Comparison of ENCODE assay signal across 8 mouse cellular contexts in genomic region chr1:154032669-154033099, GRCm38 (mm10).
DNase-seq lines count a peak whose midpoint lies in the region; ATAC-seq and TF ChIP-seq lines count a peak whose summit lies in the region.

No protein-coding gene starts in this region.

- no peaks in the 10 kb centered on the region for H3K36me3 ChIP-seq in forebrain, embryonic 15.5 days
- H3K36me3 ChIP-seq in liver, postnatal 0 days (replicated peaks; ENCODE audit: insufficient read depth, low read length) = no peaks in the 10 kb centered on the region

- peak; percentile 88 for TF ChIP-seq EP300 in liver, postnatal 0 days (IDR thresholded peaks at IDR 0.05; ENCODE audit: low read depth)

- H3K9ac ChIP-seq in forebrain, embryonic 15.5 days (replicated peaks) = no peak overlapping the region
- no peak overlapping the region for H3K9ac ChIP-seq in liver, postnatal 0 days (replicated peaks)

- no peaks in the 10 kb centered on the region for H3K4me1 ChIP-seq in forebrain, embryonic 15.5 days
- peaks cover 38% of the 10 kb centered on the region for H3K4me1 ChIP-seq in liver, postnatal 0 days (ENCODE audit: insufficient read depth)

- no peak overlapping the region for H3K27ac ChIP-seq in forebrain, embryonic 15.5 days (replicated peaks)
- peak overlapping the region; percentile 97 for H3K27ac ChIP-seq in liver, postnatal 0 days (ENCODE audit: low read depth)

- H3K4me3 ChIP-seq in forebrain, embryonic 15.5 days = no peak overlapping the region
- no peak overlapping the region for H3K4me3 ChIP-seq in liver, postnatal 0 days (ENCODE audit: low read depth, low read length)

- peak; percentile 87 for TF ChIP-seq CTCF in liver, postnatal 0 days (IDR thresholded peaks at IDR 0.05; ENCODE audit: low read depth)

- intact Hi-C loops in heart, postnatal 14 days (cut with DNase I) = loop anchor here (1.0 to 5.0 kb wide), 3 partner anchors 85 to 137 kb away; partner anchors contain the start of gene Teddm2

- peak; percentile 82 for DNase-seq in ES-CJ7 (ENCODE audit: low read depth, low spot score)
- peak; percentile 32 to 47 for DNase-seq in cerebellum, adult 18-20 months
- DNase-seq in heart, postnatal 14 days = peak; percentile 83 to 86
- DNase-seq in layer of hippocampus, adult 18-20 months (ENCODE audit: low spot score in 2 of 2) = peak; percentile 35 to 90
- peak; percentile 87 for DNase-seq in liver, postnatal 0 days
- DNase-seq in retina, adult 2 months (ENCODE audit: low read depth, low spot score) = peak; percentile 13
- peak; percentile 21 for DNase-seq in thymus, postnatal 25 days

- ATAC-seq in forebrain, embryonic 15.5 days (replicated peaks) = no peak
- ATAC-seq in liver, postnatal 0 days = peak; percentile 6

- H3K27me3 ChIP-seq in forebrain, embryonic 15.5 days = no peaks in the 10 kb centered on the region
- H3K27me3 ChIP-seq in liver, postnatal 0 days (ENCODE audit: insufficient read depth, low read length) = no peaks in the 10 kb centered on the region

- 21% methylated on average over 14 of the region's 14 CpGs for WGBS in forebrain, embryonic 15.5 days
- 7% methylated on average over 14 of the region's 14 CpGs for WGBS in liver, postnatal 0 days (ENCODE audit: insufficient replicate concordance)

- no peaks in the 10 kb centered on the region for H3K9me3 ChIP-seq in forebrain, embryonic 15.5 days
- H3K9me3 ChIP-seq in liver, postnatal 0 days (ENCODE audit: low read length) = no peaks in the 10 kb centered on the region

- H3K4me2 ChIP-seq in forebrain, embryonic 15.5 days (replicated peaks) = 0 out of 2 replicates have a peak overlapping the region, but pooled peaks have one; percentile 16
- H3K4me2 ChIP-seq in liver, postnatal 0 days (ENCODE audit: low read depth, low read length) = peak overlapping the region; percentile 54

Comparison
In these comparisons a context has a peak if more than half of its experiments do, and no peak if none do; other contexts are left out.
1. DNase-seq: peak in every context shown above with its lines; median percentile 87 in liver, postnatal 0 days; 84 in heart, postnatal 14 days; 82 in ES-CJ7; 62 in layer of hippocampus, adult 18-20 months; 40 in cerebellum, adult 18-20 months; 21 in thymus, postnatal 25 days; 13 in retina, adult 2 months.